Mouse (Mus musculus) liver, embryonic 16.5 days (tissue): ENCODE measurements around the gene Rnpepl1. TPM values are rescaled to one million over a fixed set of nuclear protein-coding genes. Genes with fewer than 3 reads are reported as not detected.
A peak's percentile ranks its signal among the peaks of the same experiment; 100 is the strongest.
"Not testable (repeated sequence)": the region's sequence is repeated elsewhere in the genome, so short reads cannot be mapped to it uniquely, and the experiment has no call there.

Experiments
- ATAC-seq: fragments of 200-750 bp; cut with Nextera tagmentation; 2 replicates; pipeline ENCODE4 v1.8.0; 2017; ENCODE audit warnings: low read depth, mild to moderate bottlenecking, moderate number of reproducible peaks, moderate library complexity
- H3K27ac ChIP-seq: fragments of 300-500 bp; sonication (generic); 2 replicates; pipeline ENCODE4 v1.5.1; 2014; ENCODE audit warnings: mild to moderate bottlenecking, low read length
- H3K27me3 ChIP-seq: fragments of 300-500 bp; sonication (generic); 2 replicates; pipeline ENCODE4 v1.6.1; 2014; ENCODE audit warnings: low read depth, low read length, mixed read lengths; ENCODE audit not compliant: control insufficient read depth, insufficient read depth
- H3K36me3 ChIP-seq: fragments of 300-500 bp; sonication (generic); 2 replicates; pipeline ENCODE4 v1.6.1; 2014; ENCODE audit warnings: mild to moderate bottlenecking; ENCODE audit not compliant: control insufficient read depth, insufficient read depth
- H3K4me1 ChIP-seq: fragments of 300-500 bp; sonication (generic); 2 replicates; pipeline ENCODE4 v1.6.1; 2014; ENCODE audit warnings: low read depth, low read length, mixed read lengths; ENCODE audit not compliant: control insufficient read depth
- H3K4me2 ChIP-seq: fragments of 300-500 bp; sonication (generic); 2 replicates; pipeline ENCODE4 v1.6.1; 2014; ENCODE audit warnings: low read depth, low read length, mixed read lengths
- H3K4me3 ChIP-seq: fragments of 300-500 bp; sonication (generic); 2 replicates; pipeline ENCODE4 v1.5.1; 2014; ENCODE audit warnings: low read depth, mild to moderate bottlenecking, low read length
- H3K9ac ChIP-seq: fragments of 300-500 bp; sonication (generic); 2 replicates; pipeline ENCODE4 v1.6.1; 2014; ENCODE audit warnings: low read depth, low read length
- H3K9me3 ChIP-seq: fragments of 300-500 bp; sonication (generic); replicated peaks from 2 replicates; pipeline ENCODE4 v1.6.1; 2016; ENCODE audit warnings: low read length; ENCODE audit not compliant: control insufficient read depth
- WGBS: fragments of 180-500 bp; shearing (Covaris S2); extraction: QIAGEN DNeasy Blood & Tissue Kit; methylation state at CpG from one replicate; pipeline ENCODE4 v1.1.7; 2014; ENCODE audit not compliant: insufficient replicate concordance; 5-methylcytosine and 5-hydroxymethylcytosine counted together
- polyA plus RNA-seq: library from polyadenylated mRNA; unstranded; fragments of >200 nt; fragmentation: Nextera tagmentation; extraction: Ambion mirVana; gene quantifications from 2 replicates; pipeline ENCODE4 v1.2.1, GENCODE M21; 2015

Rnpepl1 gene
- polyA plus RNA-seq, 1 experiment from 2014 or later, result 7.8 TPM

DNA sequence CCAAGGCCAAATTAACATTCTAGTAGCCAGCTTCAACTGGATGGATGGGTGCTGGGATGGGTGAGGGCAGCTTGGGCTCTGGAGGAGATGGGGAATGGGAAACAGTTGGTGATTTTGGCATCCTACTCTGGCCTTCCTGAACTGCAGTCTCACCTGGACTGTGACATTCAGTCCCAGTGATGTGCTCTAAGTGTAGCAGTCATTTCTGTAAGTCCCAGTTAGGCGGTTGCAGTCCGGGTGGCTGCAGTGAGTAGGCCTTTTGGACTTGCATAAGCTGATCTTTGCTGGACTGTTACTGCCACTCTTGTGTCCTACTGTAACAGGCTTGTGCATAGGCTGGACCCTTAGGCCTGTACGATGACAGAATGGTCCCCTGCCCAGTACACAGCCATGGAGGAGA is 37.4 kb downstream of the Rnpepl1 start:
- WGBS, result 76% methylated on average over 3 of the region's 3 CpGs
- no peaks in the 10 kb centered on the region; the same call in 1 of the 2 replicates for H3K4me1 ChIP-seq
- no peak for ATAC-seq
- H3K27ac ChIP-seq, result no peak overlapping the region
- no peak overlapping the region for H3K4me3 ChIP-seq
- no peaks in the 10 kb centered on the region for H3K9me3 ChIP-seq
- no peak overlapping the region for H3K9ac ChIP-seq
- H3K27me3 ChIP-seq, result no peaks in the 10 kb centered on the region
- H3K36me3 ChIP-seq, result no peaks in the 10 kb centered on the region; the same call in 1 of the 2 replicates
- no peak overlapping the region for H3K4me2 ChIP-seq

DNA sequence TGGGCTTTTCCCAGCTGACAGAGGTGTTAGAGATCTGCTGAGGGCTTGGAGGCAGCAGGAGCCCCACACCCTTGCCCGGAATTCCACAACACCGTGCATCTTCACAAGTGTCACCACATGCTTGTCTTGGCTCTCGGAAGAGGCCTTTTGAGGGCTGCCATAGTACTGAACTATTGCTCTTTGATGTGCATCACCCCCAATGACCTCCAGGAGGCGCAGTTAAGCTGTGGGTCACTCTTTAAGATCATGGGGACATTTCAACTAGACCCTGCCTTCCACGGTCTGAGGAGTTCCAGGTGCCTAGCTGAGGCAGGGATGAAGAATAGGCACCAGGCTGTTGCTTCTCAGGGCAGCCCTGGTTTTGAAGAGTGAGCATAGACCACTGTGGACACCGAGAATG is 38.8 kb downstream of the Rnpepl1 start:
- H3K4me2 ChIP-seq, result no peak overlapping the region
- no peak overlapping the region for H3K27ac ChIP-seq
- H3K27me3 ChIP-seq, result no peaks in the 10 kb centered on the region

DNA sequence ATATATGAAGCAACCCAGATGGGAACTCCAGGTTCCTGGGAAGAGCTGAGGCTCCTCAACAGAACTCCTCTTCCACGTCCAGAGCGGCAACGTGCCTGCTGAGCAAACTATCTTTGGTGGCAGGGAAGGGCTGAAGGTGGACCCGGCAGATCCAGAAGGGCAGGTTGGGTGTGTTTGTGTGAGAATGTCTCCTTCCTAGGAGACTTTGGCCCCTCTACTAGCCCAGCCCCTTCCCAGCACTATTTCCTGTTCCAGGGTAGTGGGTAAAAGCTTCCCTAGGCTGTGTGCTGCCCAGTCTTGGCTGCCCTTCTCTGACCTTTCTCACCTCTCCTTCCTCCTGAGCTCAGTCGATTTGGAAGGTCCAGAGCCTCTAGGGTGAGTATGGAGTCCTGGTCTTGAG is 40.0 kb downstream of the Rnpepl1 start, which contains the start of gene Gpr35:
Gene Gpr35, plus strand, starts transcription at position 259 of the 400 bp plus-strand sequence.
- Histone ChIP-seq H3K4me1 (no peaks in the 10 kb centered on the region), H3K4me3 (no peak within 1 kb of the TSS), H3K9ac (no peak within 1 kb of the TSS), H3K27me3 (no peaks in the 10 kb centered on the region), H3K9me3 (no peaks in the 10 kb centered on the region), H3K4me2 (no peak within 1 kb of the TSS), H3K27ac (no peak within 1 kb of the TSS), H3K36me3 (no peaks in the 10 kb centered on the region)
- ATAC-seq, result no peak
- 56% methylated on average over 5 of the region's 5 CpGs for WGBS

More for the DNA sequence above, 38.8 kb downstream of the Rnpepl1 start:
- Histone ChIP-seq H3K4me3 (no peak overlapping the region), H3K9ac (no peak overlapping the region), H3K36me3 (no peaks in the 10 kb centered on the region; the same call in 1 of the 2 replicates), H3K4me1 (no peaks in the 10 kb centered on the region), H3K9me3 (no peaks in the 10 kb centered on the region)
- WGBS, result 56% methylated on average over 6 of the region's 6 CpGs
- ATAC-seq, result no peak

DNA sequence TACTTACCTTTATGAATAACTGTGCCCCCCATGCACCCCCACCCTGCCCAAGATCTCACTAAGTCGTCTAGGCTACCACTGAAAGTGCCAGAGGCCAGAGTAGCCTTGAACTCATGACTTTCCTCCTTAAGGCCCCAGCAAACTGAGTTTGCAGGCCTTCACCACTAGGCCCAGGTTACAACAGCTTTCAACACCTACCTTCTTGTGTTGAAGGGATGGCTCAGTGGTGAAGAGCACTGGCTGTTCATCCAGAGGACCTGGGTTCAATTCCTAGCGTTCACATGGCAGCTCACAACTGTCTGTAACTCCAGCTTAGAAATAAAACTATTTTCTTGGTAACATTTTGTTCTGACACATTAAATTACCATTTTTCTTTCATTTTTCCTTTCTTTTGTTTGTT is 43.1 kb downstream of the Rnpepl1 start:
- Histone ChIP-seq H3K9ac (no peak overlapping the region), H3K27ac (no peak overlapping the region), H3K27me3 (no peaks in the 10 kb centered on the region), H3K36me3 (no peaks in the 10 kb centered on the region), H3K4me3 (no peak overlapping the region), H3K9me3 (no peaks in the 10 kb centered on the region), H3K4me1 (no peaks in the 10 kb centered on the region), H3K4me2 (no peak overlapping the region)
- no peak for ATAC-seq
- WGBS, result 60% methylated on average over 2 of the region's 2 CpGs

DNA sequence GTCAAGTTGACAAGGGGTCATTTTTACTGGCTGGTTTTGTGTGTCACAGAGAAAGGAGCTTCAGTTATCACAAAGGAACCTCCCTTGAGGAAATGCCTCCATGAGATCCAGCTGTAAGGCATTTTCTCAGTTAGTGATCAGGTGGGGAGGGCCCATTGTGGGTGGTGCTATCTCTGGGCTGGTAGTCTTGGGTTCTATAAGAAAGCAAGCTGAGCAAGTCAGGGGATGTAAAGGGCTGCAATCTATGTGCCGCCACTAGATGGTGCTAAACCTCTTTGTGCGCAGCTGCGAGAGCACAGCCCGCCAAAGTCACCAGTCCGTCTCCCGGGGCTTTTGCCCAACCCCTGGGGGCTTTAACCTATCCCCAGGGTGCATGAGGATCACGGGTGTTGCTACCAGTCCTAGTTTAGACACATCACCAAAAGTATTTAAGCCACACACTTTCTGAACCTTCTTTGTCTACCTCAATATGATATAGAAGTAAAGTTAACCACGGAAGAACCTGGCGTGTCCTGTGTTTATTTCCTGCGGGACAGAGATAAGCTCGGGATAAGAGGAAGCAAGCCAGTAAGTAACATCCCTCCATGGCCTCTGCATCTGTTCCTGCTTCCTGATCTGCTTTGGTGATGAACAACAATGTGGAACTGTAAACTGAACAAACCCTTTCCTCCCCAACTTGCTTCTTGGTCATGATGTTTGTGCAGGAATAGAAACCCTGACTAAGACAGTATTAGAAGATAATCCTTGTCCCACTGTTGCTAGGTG is 46.2 kb downstream of the Rnpepl1 start:
- not testable (repeated sequence) for H3K36me3 ChIP-seq, ATAC-seq, H3K27ac ChIP-seq, H3K9ac ChIP-seq, H3K4me3 ChIP-seq, H3K27me3 ChIP-seq, H3K9me3 ChIP-seq, H3K4me1 ChIP-seq
- 1% methylated on average over 11 of the region's 11 CpGs for WGBS
- H3K4me2 ChIP-seq, result peak overlapping the region; percentile 37; the same call in 1 of the 2 replicates

DNA sequence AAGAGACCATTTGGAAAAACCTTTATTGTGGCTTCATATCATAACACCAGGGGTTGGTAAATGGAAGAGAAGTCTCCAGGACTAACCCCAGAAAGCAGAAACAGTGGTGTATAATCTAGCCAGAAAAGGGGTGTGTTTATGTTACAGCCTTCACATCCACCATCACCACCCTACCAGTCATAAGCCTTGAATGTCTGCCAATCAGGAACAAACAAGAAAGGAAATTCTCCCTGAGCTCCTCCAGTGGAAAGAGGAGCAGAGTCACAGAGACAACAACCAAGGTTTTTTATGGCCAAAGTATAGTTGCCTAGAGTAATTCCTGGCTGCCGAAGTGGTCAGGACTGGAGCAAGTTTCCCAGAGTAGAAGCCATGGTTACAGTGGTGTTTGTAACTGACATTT is 48.4 kb downstream of the Rnpepl1 start:
- no peak for ATAC-seq
- H3K9me3 ChIP-seq, result no peaks in the 10 kb centered on the region

DNA sequence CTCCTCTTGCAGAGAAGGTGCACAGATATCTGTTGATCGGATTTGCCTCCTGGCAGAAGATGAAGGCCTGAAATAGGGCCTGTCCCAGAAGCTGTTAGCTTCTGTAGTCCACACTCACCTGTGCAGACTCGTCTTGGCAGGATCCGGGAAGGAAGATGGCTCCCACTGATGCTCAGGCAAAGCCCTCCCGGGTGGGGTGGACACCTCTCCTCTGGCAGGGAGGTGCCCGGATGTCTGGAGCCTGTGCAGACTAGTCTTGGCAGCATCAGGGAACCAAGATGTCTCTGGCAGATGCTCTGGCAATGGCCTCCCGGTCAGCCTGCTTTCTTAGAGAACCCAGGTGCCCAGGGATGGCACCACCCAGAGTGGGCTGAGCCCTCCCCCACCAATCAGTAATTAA is 60.2 kb downstream of the Rnpepl1 start:
- not testable (repeated sequence) for H3K27ac ChIP-seq, H3K9ac ChIP-seq, H3K4me2 ChIP-seq, H3K36me3 ChIP-seq, H3K27me3 ChIP-seq, H3K4me1 ChIP-seq, H3K4me3 ChIP-seq, ATAC-seq, H3K9me3 ChIP-seq
- 58% methylated on average over 6 of the region's 6 CpGs for WGBS

More for the DNA sequence above, 48.4 kb downstream of the Rnpepl1 start:
- WGBS, result 70% methylated on average over 1 of the region's 1 CpGs
- no peaks in the 10 kb centered on the region for H3K4me1 ChIP-seq
- no peak overlapping the region for H3K4me3 ChIP-seq
- no peaks in the 10 kb centered on the region for H3K36me3 ChIP-seq
- H3K27ac ChIP-seq, result no peak overlapping the region
- no peak overlapping the region for H3K9ac ChIP-seq
- H3K4me2 ChIP-seq, result no peak overlapping the region
- H3K27me3 ChIP-seq, result no peaks in the 10 kb centered on the region

DNA sequence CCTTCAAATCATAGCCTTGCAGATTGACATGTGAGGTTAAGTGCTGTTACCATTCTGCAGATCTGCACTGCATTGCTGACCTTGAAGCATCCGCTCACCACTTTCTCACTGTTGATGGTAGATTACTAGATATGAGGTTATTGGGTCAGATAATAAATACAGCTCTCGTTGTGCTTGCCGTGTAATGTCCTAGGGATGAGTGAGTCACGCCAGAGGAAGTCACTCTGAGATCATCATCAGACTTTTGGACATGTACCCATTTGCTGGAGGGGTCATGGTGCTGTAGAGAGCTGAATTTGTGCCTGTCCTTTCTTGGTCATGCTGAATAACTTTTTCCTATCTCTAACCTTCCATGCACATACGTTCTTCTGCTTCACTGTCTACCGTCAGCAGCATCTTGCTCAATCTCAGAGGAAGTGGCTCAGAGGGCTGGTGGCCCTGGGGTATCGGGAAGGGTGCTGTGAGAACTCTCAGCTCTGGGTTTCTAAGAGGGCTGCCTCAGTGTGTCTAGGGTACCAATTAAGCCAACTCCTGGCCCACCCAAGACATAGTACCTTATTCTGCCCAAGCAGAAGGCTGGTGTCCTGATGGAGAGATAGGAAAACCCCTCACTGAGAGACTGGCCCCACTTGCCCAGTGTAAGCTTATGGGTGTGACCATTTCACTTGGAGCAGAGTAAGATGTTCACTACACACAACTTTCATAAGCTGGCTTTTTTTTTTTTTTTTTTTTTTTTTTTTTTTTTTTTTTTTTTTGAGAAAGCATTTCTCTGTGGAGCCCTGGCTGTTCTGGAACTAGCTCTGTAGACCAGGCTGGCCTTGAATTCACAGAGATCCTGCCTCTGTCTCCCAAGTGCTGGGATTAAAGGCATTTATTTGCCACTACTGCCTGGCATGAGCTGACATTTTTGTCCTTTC is 61.6 kb downstream of the Rnpepl1 start:
- Histone ChIP-seq H3K27ac (no peak overlapping the region), H3K4me1 (no peaks in the 10 kb centered on the region), H3K9ac (no peak overlapping the region), H3K4me2 (no peak overlapping the region), H3K36me3 (no peaks in the 10 kb centered on the region), H3K4me3 (no peak overlapping the region), H3K9me3 (no peaks in the 10 kb centered on the region), H3K27me3 (no peaks in the 10 kb centered on the region)
- no peak for ATAC-seq
- WGBS, result 41% methylated on average over 7 of the region's 7 CpGs

DNA sequence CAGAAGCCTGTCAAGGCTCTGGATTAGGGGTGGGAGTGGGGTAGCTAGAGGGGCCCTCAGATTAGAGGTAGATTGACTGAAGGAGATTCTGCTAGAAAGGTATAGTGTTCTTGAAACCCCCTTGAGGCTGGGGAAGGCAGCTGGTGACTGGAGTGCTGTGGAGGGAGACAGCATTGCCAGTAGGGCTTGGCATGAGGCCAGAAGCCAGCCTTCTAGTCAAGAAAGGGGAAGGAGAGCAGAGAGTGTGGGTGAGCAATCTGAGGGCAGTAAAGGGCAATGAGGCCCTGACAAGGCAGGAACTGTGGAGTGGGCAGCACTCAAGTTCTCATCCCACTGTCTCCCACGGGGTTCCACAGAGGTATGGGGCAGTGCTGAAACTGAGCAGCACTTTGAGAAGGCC is 62.3 kb downstream of the Rnpepl1 start:
- Histone ChIP-seq H3K4me3 (no peak overlapping the region), H3K36me3 (no peaks in the 10 kb centered on the region), H3K4me1 (no peaks in the 10 kb centered on the region), H3K4me2 (no peak overlapping the region), H3K9me3 (no peaks in the 10 kb centered on the region), H3K27me3 (no peaks in the 10 kb centered on the region), H3K9ac (no peak overlapping the region), H3K27ac (no peak overlapping the region)
- 6% methylated on average over 1 of the region's 1 CpGs for WGBS
- ATAC-seq, result peak; percentile 35; the same call in 1 of the 2 replicates
